Mouse (Mus musculus): ENCODE measurements around the gene Fam98a.

DNA sequence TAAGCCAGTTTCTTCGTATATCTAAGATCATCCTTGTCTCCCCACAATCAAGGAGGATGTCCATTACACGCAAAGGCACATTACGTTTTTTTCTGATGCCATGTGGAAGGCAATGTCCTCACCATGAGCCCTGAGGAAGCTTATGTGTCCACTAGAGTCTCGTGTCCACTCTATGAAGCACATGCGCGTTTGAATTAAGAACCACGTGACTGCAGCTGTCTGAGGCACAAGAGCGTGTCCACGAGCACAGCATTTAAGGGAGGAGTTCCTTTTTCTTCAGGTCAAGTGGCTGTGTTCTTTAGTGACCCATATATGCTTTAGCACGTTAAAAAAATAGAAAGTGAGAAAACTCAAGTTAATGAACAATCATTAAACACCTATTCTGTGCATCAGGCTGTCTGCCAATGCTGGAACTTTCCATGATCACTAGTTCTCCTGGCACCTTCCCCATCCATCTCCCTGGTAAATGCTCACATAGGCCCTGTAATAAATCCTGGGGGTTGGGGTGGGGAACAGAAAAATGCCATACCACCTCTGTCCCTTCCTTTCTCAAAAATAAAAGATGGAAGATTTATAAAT lies 45.6 kb downstream of the Fam98a start:
- no peak for TF ChIP-seq POLR2A (IDR thresholded peaks at IDR 0.05; ENCODE audit: control insufficient read depth, extremely low read depth, insufficient read depth, low read length, poor library complexity)
- no peak for TF ChIP-seq CTCF (IDR thresholded peaks at IDR 0.05; ENCODE audit: borderline replicate concordance, control insufficient read depth, extremely low read depth, insufficient read depth, low read length, poor library complexity)

All from thymus, adult 2 months (tissue).